Mouse (Mus musculus) megakaryocyte, adult 5-6 weeks (primary cell): Measurements from ENCODE around the gene Irs4. TPM values are rescaled to one million over a fixed set of nuclear protein-coding genes. Genes with fewer than 3 reads are reported as not detected.

Experiments used
- ATAC-seq: 2 replicates; pipeline ENCODE4 v1.8.0; 2016; ENCODE audit warnings: mild to moderate bottlenecking, inconsistent platforms; ENCODE audit not compliant: poor library complexity, severe bottlenecking
- total RNA-seq, 2 experiments: library from RNA; stranded (forward) in 1 of 2; stranded (reverse) in 1 of 2; fragments of 153-499, 151-499 nt in 1 of 2; fragments of 221-1000, 200-1000 nt in 1 of 2; gene quantifications; 2 replicates each; pipeline versions ENCODE4 v1.2.3 to v1.2.4; 2015 to 2017

Irs4 gene
- total RNA-seq (2015) (not detected in 2 replicates), total RNA-seq (2017) (not detected in 2 replicates)

GRCm38 (mm10) chrX:141724937-141725918, at the start of gene Irs4:
Gene Irs4 (minus strand): TSS chrX:141725263.
- ATAC-seq = no peak

GRCm38 (mm10) chrX:141750360-141750759, 25.3 kb upstream of the Irs4 start:
- no peak for ATAC-seq

- no peak for ATAC-seq
Measured at GRCm38 (mm10) chrX:141729570-141729969, 4.5 kb upstream of the Irs4 start.

- no peak for ATAC-seq
Measured at GRCm38 (mm10) chrX:141724391-141724891, 622 bp downstream of the Irs4 start.

- no peak for ATAC-seq
Measured at GRCm38 (mm10) chrX:141723936-141724335, 1.1 kb downstream of the Irs4 start.

GRCm38 (mm10) chrX:141721725-141722124, 3.3 kb downstream of the Irs4 start:
- ATAC-seq = no peak

Other genes with a start within 250 kb of the Irs4 start
- not detected in 2 replicates for gene Col4a5, start 249.9 kb downstream of the Irs4 start, total RNA-seq (2015)
- under 0.01 TPM in 1 of 2 replicates, not detected in the other for gene Col4a5, start 249.9 kb downstream of the Irs4 start, total RNA-seq (2017)
- gene Gm15294, start 150.0 kb upstream of the Irs4 start, total RNA-seq (2015) = not detected in 2 replicates
- gene Gm15294, start 150.0 kb upstream of the Irs4 start, total RNA-seq (2017) = not detected in 2 replicates